Mouse (Mus musculus): ENCODE measurements around the gene Pfdn4. TPM values are rescaled to one million over a fixed set of nuclear protein-coding genes. Genes with fewer than 3 reads are reported as not detected.
"Not testable (repeated sequence)": the region's sequence is repeated elsewhere in the genome, so short reads cannot be mapped to it uniquely, and the experiment has no call there.

Gene Pfdn4
- 94.0 and 98.9 TPM in 2 replicates for polyA plus RNA-seq (2016; fragmentation: Nextera tagmentation; extraction: Ambion mirVana)

GRCm38 (mm10) chr2:170496154-170496930, at the start of gene Pfdn4:
Gene Pfdn4, plus strand, starts transcription at chr2:170496428.
- no peak within 1 kb of the TSS for H3K27ac ChIP-seq
- peaks cover 89% of the 10 kb centered on the region for H3K27me3 ChIP-seq (ENCODE audit: poor library complexity, severe bottlenecking)
- peak within 1 kb of the TSS; percentile 51 for H3K4me3 ChIP-seq
- no peaks in the 10 kb centered on the region for H3K36me3 ChIP-seq (replicated peaks)
- WGBS: under 1% methylated on average over 46 of the region's 46 CpGs
- DNase-seq (ENCODE audit: extremely low spot score, low spot score): peak; percentile 52
- peaks cover 34% of the 10 kb centered on the region for H3K4me1 ChIP-seq
- no peaks in the 10 kb centered on the region for H3K9me3 ChIP-seq

- Histone ChIP-seq H3K27ac (no peak overlapping the region), H3K4me3 (no peak overlapping the region), H3K9me3 (no peaks in the 10 kb centered on the region), H3K27me3 (ENCODE audit: poor library complexity, severe bottlenecking) (peaks cover 1% of the 10 kb centered on the region; the same call in 1 of the 2 replicates), H3K4me1 (peaks cover 8% of the 10 kb centered on the region; the same call in 1 of the 2 replicates), H3K36me3 (replicated peaks) (no peaks in the 10 kb centered on the region)
- 82% methylated on average over 5 of the region's 5 CpGs for WGBS
- DNase-seq (ENCODE audit: extremely low spot score, low spot score): no peak
Measured at GRCm38 (mm10) chr2:170446843-170447383, 49.3 kb upstream of the Pfdn4 start.

GRCm38 (mm10) chr2:170447651-170448050, 48.6 kb upstream of the Pfdn4 start:
- Histone ChIP-seq H3K4me3 (no peak overlapping the region), H3K36me3 (replicated peaks) (no peaks in the 10 kb centered on the region), H3K27me3 (ENCODE audit: poor library complexity, severe bottlenecking) (peaks cover 6% of the 10 kb centered on the region; the same call in 1 of the 2 replicates), H3K27ac (no peak overlapping the region), H3K4me1 (peaks cover 8% of the 10 kb centered on the region; the same call in 1 of the 2 replicates), H3K9me3 (no peaks in the 10 kb centered on the region)
- WGBS: 80% methylated on average over 10 of the region's 10 CpGs
- no peak for DNase-seq (ENCODE audit: extremely low spot score, low spot score)

GRCm38 (mm10) chr2:170450933-170451332, 45.3 kb upstream of the Pfdn4 start:
- Histone ChIP-seq H3K9me3 (no peaks in the 10 kb centered on the region), H3K36me3 (replicated peaks) (no peaks in the 10 kb centered on the region), H3K27ac (no peak overlapping the region), H3K4me3 (no peak overlapping the region), H3K4me1 (peaks cover 8% of the 10 kb centered on the region; the same call in 1 of the 2 replicates), H3K27me3 (ENCODE audit: poor library complexity, severe bottlenecking) (peaks cover 6% of the 10 kb centered on the region; the same call in 1 of the 2 replicates)
- peak; percentile 84 for DNase-seq (ENCODE audit: extremely low spot score, low spot score)
- 14% methylated on average over 9 of the region's 9 CpGs for WGBS

GRCm38 (mm10) chr2:170453809-170454208, 42.4 kb upstream of the Pfdn4 start:
- WGBS: 72% methylated on average over 3 of the region's 4 CpGs
- H3K9me3 ChIP-seq; DNase-seq (ENCODE audit: extremely low spot score, low spot score); H3K4me3 ChIP-seq; H3K4me1 ChIP-seq; H3K27ac ChIP-seq; H3K27me3 ChIP-seq (ENCODE audit: poor library complexity, severe bottlenecking); H3K36me3 ChIP-seq (replicated peaks): not testable (repeated sequence)

- H3K36me3 ChIP-seq (replicated peaks): no peaks in the 10 kb centered on the region
- H3K9me3 ChIP-seq: no peaks in the 10 kb centered on the region
- H3K4me1 ChIP-seq: peaks cover 26% of the 10 kb centered on the region
- no peak for DNase-seq (ENCODE audit: extremely low spot score, low spot score)
- 74% methylated on average over 10 of the region's 10 CpGs for WGBS
- no peak overlapping the region for H3K4me3 ChIP-seq
- H3K27me3 ChIP-seq (ENCODE audit: poor library complexity, severe bottlenecking): peaks cover 6% of the 10 kb centered on the region; the same call in 1 of the 2 replicates
- peak overlapping the region; percentile 63 for H3K27ac ChIP-seq
Measured at GRCm38 (mm10) chr2:170459183-170459582, 37.0 kb upstream of the Pfdn4 start.

- Histone ChIP-seq H3K9me3 (no peaks in the 10 kb centered on the region), H3K36me3 (replicated peaks) (no peaks in the 10 kb centered on the region)
Measured at GRCm38 (mm10) chr2:170459805-170460204, 36.4 kb upstream of the Pfdn4 start.

GRCm38 (mm10) chr2:170461652-170462051, 34.6 kb upstream of the Pfdn4 start:
- WGBS: 54% methylated on average over 7 of the region's 7 CpGs
- DNase-seq (ENCODE audit: extremely low spot score, low spot score): no peak
- Histone ChIP-seq H3K36me3 (replicated peaks) (no peaks in the 10 kb centered on the region), H3K27me3 (ENCODE audit: poor library complexity, severe bottlenecking) (peaks cover 6% of the 10 kb centered on the region; the same call in 1 of the 2 replicates), H3K9me3 (no peaks in the 10 kb centered on the region), H3K4me3 (no peak overlapping the region), H3K27ac (no peak overlapping the region), H3K4me1 (peaks cover 26% of the 10 kb centered on the region)

More at GRCm38 (mm10) chr2:170459805-170460204, 36.4 kb upstream of the Pfdn4 start:
- peaks cover 26% of the 10 kb centered on the region for H3K4me1 ChIP-seq
- 44% methylated on average over 9 of the region's 9 CpGs for WGBS
- peak overlapping the region; percentile 63 for H3K27ac ChIP-seq
- H3K27me3 ChIP-seq (ENCODE audit: poor library complexity, severe bottlenecking): peaks cover 6% of the 10 kb centered on the region; the same call in 1 of the 2 replicates
- no peak for DNase-seq (ENCODE audit: extremely low spot score, low spot score)
- H3K4me3 ChIP-seq: no peak overlapping the region

GRCm38 (mm10) chr2:170464817-170465216, 31.4 kb upstream of the Pfdn4 start:
- Histone ChIP-seq H3K4me3 (no peak overlapping the region), H3K27me3 (ENCODE audit: poor library complexity, severe bottlenecking) (0 out of 2 replicates have a peak, but pooled peaks cover 16% of the 10 kb centered on the region), H3K9me3 (no peaks in the 10 kb centered on the region), H3K27ac (no peak overlapping the region), H3K36me3 (replicated peaks) (no peaks in the 10 kb centered on the region), H3K4me1 (peaks cover 25% of the 10 kb centered on the region)
- 49% methylated on average over 4 of the region's 4 CpGs for WGBS
- DNase-seq (ENCODE audit: extremely low spot score, low spot score): no peak

GRCm38 (mm10) chr2:170468009-170468408, 28.2 kb upstream of the Pfdn4 start:
- Histone ChIP-seq H3K36me3 (replicated peaks) (no peaks in the 10 kb centered on the region), H3K9me3 (no peaks in the 10 kb centered on the region), H3K27me3 (ENCODE audit: poor library complexity, severe bottlenecking) (peaks cover 34% of the 10 kb centered on the region), H3K27ac (no peak overlapping the region), H3K4me3 (no peak overlapping the region), H3K4me1 (peaks cover 16% of the 10 kb centered on the region)
- no peak for DNase-seq (ENCODE audit: extremely low spot score, low spot score)

- H3K27ac ChIP-seq: no peak overlapping the region
- DNase-seq (ENCODE audit: extremely low spot score, low spot score): peak; percentile 31
Measured at GRCm38 (mm10) chr2:170469616-170470308, 26.5 kb upstream of the Pfdn4 start.

GRCm38 (mm10) chr2:170470591-170470990, 25.6 kb upstream of the Pfdn4 start:
- 90% methylated on average over 5 of the region's 5 CpGs for WGBS

More at GRCm38 (mm10) chr2:170469616-170470308, 26.5 kb upstream of the Pfdn4 start:
- Histone ChIP-seq H3K9me3 (no peaks in the 10 kb centered on the region), H3K4me3 (peak overlapping the region; percentile 6; the same call in 1 of the 2 replicates), H3K36me3 (replicated peaks) (no peaks in the 10 kb centered on the region), H3K4me1 (peaks cover 16% of the 10 kb centered on the region), H3K27me3 (ENCODE audit: poor library complexity, severe bottlenecking) (peaks cover 34% of the 10 kb centered on the region)
- WGBS: 14% methylated on average over 10 of the region's 10 CpGs

More at GRCm38 (mm10) chr2:170470591-170470990, 25.6 kb upstream of the Pfdn4 start:
- H3K4me3 ChIP-seq: no peak overlapping the region
- DNase-seq (ENCODE audit: extremely low spot score, low spot score): no peak
- H3K27ac ChIP-seq: no peak overlapping the region
- H3K36me3 ChIP-seq (replicated peaks): no peaks in the 10 kb centered on the region
- H3K27me3 ChIP-seq (ENCODE audit: poor library complexity, severe bottlenecking): peaks cover 34% of the 10 kb centered on the region
- peaks cover 16% of the 10 kb centered on the region for H3K4me1 ChIP-seq
- no peaks in the 10 kb centered on the region for H3K9me3 ChIP-seq

All from forebrain, embryonic 10.5 days (tissue).